Mouse (Mus musculus): ENCODE results near the gene Stmn1.

- TF ChIP-seq CTCF (IDR thresholded peaks at IDR 0.05; ENCODE audit: extremely low read depth, insufficient read depth, insufficient read length, insufficient replicate concordance): no peak
- TF ChIP-seq POLR2A (IDR thresholded peaks at IDR 0.05; ENCODE audit: low read depth, low read length): no peak
Observed at GRCm38 (mm10) chr4:134460277-134460676, 7.8 kb upstream of the Stmn1 start.

All from spleen, adult 2 months (tissue).